Mouse (Mus musculus): ENCODE measurements at regions not wholly inside any gene's neighbourhood (a gene's known extent, or its start where the extent isn't known, plus 50 kb on each side); places are given as distances from the start of the nearest gene placed in this dataset.

- no peak overlapping the region for H3K4me3 ChIP-seq (ENCODE audit: low read length)
- no peak overlapping the region for H3K4me2 ChIP-seq (ENCODE audit: low read depth, low read length)
- 75% methylated on average over 5 of the region's 5 CpGs for WGBS
- no peak for DNase-seq (ENCODE audit: low spot score)
- no peak for ATAC-seq
- no peaks in the 10 kb centered on the region for H3K4me1 ChIP-seq (ENCODE audit: insufficient read depth, low read length)
- H3K27ac ChIP-seq = no peak overlapping the region
- H3K27me3 ChIP-seq (ENCODE audit: insufficient read depth, low read length) = no peaks in the 10 kb centered on the region
- H3K36me3 ChIP-seq (ENCODE audit: insufficient read depth, low read length) = no peaks in the 10 kb centered on the region
- no peak for TF ChIP-seq CTCF (IDR thresholded peaks at IDR 0.05; ENCODE audit: low read depth)
- no peaks in the 10 kb centered on the region for H3K9me3 ChIP-seq (ENCODE audit: low read length)
- H3K9ac ChIP-seq (replicated peaks; ENCODE audit: low read length) = no peak overlapping the region
Observed at GRCm38 (mm10) chr14:58182869-58183268, 112.5 kb downstream of the Fgf9 start.

DNA sequence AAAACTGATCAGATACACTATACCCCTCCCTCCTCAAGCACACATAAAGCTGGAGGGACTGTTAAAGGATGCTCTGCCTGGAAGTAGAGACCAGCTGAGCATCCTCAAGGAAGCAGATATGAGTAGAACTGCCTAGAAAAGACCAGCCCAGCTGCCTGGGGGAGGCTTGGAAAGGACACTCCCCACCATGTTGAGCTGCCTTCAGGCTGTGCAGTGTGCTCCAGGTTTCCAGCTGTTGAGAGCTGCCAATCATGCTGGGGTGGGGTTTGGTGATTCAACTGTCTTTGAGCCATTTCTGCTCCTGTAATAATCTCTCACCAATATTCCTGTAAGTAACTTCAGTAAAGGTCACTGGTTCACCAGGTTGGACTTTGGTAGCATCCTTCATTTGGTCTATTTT lies 110.4 kb downstream of the Fgf9 start:
- DNase-seq (ENCODE audit: low spot score) (no peak), ATAC-seq (no peak)
- TF ChIP-seq CTCF (IDR thresholded peaks at IDR 0.05; ENCODE audit: low read depth) = no peak
- Histone ChIP-seq H3K4me1 (ENCODE audit: insufficient read depth, low read length) (no peaks in the 10 kb centered on the region), H3K4me2 (ENCODE audit: low read depth, low read length) (no peak overlapping the region), H3K36me3 (ENCODE audit: insufficient read depth, low read length) (no peaks in the 10 kb centered on the region), H3K9me3 (ENCODE audit: low read length) (no peaks in the 10 kb centered on the region), H3K9ac (replicated peaks; ENCODE audit: low read length) (no peak overlapping the region), H3K27ac (no peak overlapping the region), H3K4me3 (ENCODE audit: low read length) (no peak overlapping the region), H3K27me3 (ENCODE audit: insufficient read depth, low read length) (no peaks in the 10 kb centered on the region)

- Histone ChIP-seq H3K4me3 (ENCODE audit: low read length) (no peak overlapping the region), H3K27ac (no peak overlapping the region), H3K36me3 (ENCODE audit: insufficient read depth, low read length) (no peaks in the 10 kb centered on the region), H3K9me3 (ENCODE audit: low read length) (no peaks in the 10 kb centered on the region), H3K4me2 (ENCODE audit: low read depth, low read length) (no peak overlapping the region), H3K27me3 (ENCODE audit: insufficient read depth, low read length) (no peaks in the 10 kb centered on the region), H3K4me1 (ENCODE audit: insufficient read depth, low read length) (no peaks in the 10 kb centered on the region), H3K9ac (replicated peaks; ENCODE audit: low read length) (no peak overlapping the region)
- 83% methylated on average over 5 of the region's 5 CpGs for WGBS
- no peak for TF ChIP-seq CTCF (IDR thresholded peaks at IDR 0.05; ENCODE audit: low read depth)
- no peak for DNase-seq (ENCODE audit: low spot score)
- no peak for ATAC-seq
Observed at GRCm38 (mm10) chr14:58175651-58176363, 105.5 kb downstream of the Fgf9 start.

DNA sequence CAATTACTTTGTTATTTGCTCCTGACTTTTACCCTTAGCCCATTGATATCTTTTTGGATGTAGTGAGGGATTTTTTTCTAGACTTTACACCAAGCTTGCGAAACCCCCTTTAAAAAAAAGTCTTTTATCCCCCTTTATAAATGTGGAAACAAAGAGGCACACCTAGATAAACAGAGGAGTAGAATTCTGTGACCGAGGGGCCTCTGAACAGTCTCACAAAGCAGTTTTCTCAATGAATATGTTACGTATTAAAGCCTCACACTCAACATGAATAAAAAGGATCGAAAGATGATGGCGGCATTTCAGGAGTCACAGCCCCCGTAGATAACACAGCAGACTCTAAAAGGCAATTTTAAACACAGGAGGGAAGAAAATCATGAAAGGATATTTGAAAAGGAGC lies 104.2 kb downstream of the Fgf9 start:
- H3K9me3 ChIP-seq (ENCODE audit: low read length) = no peaks in the 10 kb centered on the region

GRCm38 (mm10) chr14:58168920-58169319 lies 98.6 kb downstream of the Fgf9 start:
- ATAC-seq = no peak
- Histone ChIP-seq H3K9ac (replicated peaks; ENCODE audit: low read length) (no peak overlapping the region), H3K9me3 (ENCODE audit: low read length) (no peaks in the 10 kb centered on the region; the same call in 1 of the 2 replicates), H3K4me2 (ENCODE audit: low read depth, low read length) (no peak overlapping the region), H3K27me3 (ENCODE audit: insufficient read depth, low read length) (no peaks in the 10 kb centered on the region), H3K27ac (no peak overlapping the region), H3K4me3 (ENCODE audit: low read length) (no peak overlapping the region), H3K4me1 (ENCODE audit: insufficient read depth, low read length) (no peaks in the 10 kb centered on the region), H3K36me3 (ENCODE audit: insufficient read depth, low read length) (no peaks in the 10 kb centered on the region)
- WGBS = 89% methylated on average over 5 of the region's 5 CpGs
- no peak for DNase-seq (ENCODE audit: low spot score)
- no peak for TF ChIP-seq CTCF (IDR thresholded peaks at IDR 0.05; ENCODE audit: low read depth)

More for the DNA sequence above, 104.2 kb downstream of the Fgf9 start:
- no peak for ATAC-seq
- Histone ChIP-seq H3K4me2 (ENCODE audit: low read depth, low read length) (no peak overlapping the region), H3K27me3 (ENCODE audit: insufficient read depth, low read length) (no peaks in the 10 kb centered on the region), H3K9ac (replicated peaks; ENCODE audit: low read length) (no peak overlapping the region), H3K27ac (no peak overlapping the region), H3K4me3 (ENCODE audit: low read length) (no peak overlapping the region), H3K36me3 (ENCODE audit: insufficient read depth, low read length) (no peaks in the 10 kb centered on the region), H3K4me1 (ENCODE audit: insufficient read depth, low read length) (no peaks in the 10 kb centered on the region)
- 74% methylated on average over 6 of the region's 6 CpGs for WGBS
- TF ChIP-seq CTCF (IDR thresholded peaks at IDR 0.05; ENCODE audit: low read depth) = no peak
- no peak for DNase-seq (ENCODE audit: low spot score)

All from hindbrain, postnatal 0 days (tissue).